Mouse (Mus musculus): ENCODE results near the gene Hdac4.

The Hdac4 gene

GRCm38 (mm10) chr1:92179070-92179469, 16.4 kb downstream of the Hdac4 start:
- in situ Hi-C loops (cut with MboI; ENCODE audit: low sequenced_read_pairs), result no loop called here

- in situ Hi-C loops (cut with MboI; ENCODE audit: low sequenced_read_pairs), result no loop called here
Observed at GRCm38 (mm10) chr1:92178021-92178895, 17.2 kb downstream of the Hdac4 start.

GRCm38 (mm10) chr1:92177599-92177998, 17.9 kb downstream of the Hdac4 start:
- in situ Hi-C loops (cut with MboI; ENCODE audit: low sequenced_read_pairs), result no loop called here

GRCm38 (mm10) chr1:92177196-92177595, 18.3 kb downstream of the Hdac4 start:
- in situ Hi-C loops (cut with MboI; ENCODE audit: low sequenced_read_pairs), result no loop called here

GRCm38 (mm10) chr1:92175266-92175665, 20.2 kb downstream of the Hdac4 start:
- in situ Hi-C loops (cut with MboI; ENCODE audit: low sequenced_read_pairs), result no loop called here

- in situ Hi-C loops (cut with MboI; ENCODE audit: low sequenced_read_pairs), result no loop called here
Observed at GRCm38 (mm10) chr1:92174898-92175255, 20.6 kb downstream of the Hdac4 start.

GRCm38 (mm10) chr1:92174251-92174897, 21.1 kb downstream of the Hdac4 start:
- in situ Hi-C loops (cut with MboI; ENCODE audit: low sequenced_read_pairs), result no loop called here

- in situ Hi-C loops (cut with MboI; ENCODE audit: low sequenced_read_pairs), result no loop called here
Observed at GRCm38 (mm10) chr1:92170616-92171235, 24.8 kb downstream of the Hdac4 start.

- in situ Hi-C loops (cut with MboI; ENCODE audit: low sequenced_read_pairs), result no loop called here
Observed at GRCm38 (mm10) chr1:92169776-92170055, 25.8 kb downstream of the Hdac4 start.

- in situ Hi-C loops (cut with MboI; ENCODE audit: low sequenced_read_pairs), result no loop called here
Observed at GRCm38 (mm10) chr1:92168900-92169775, 26.4 kb downstream of the Hdac4 start.

- in situ Hi-C loops (cut with MboI; ENCODE audit: low sequenced_read_pairs), result no loop called here
Observed at GRCm38 (mm10) chr1:92163932-92164331, 31.6 kb downstream of the Hdac4 start.

- in situ Hi-C loops (cut with MboI; ENCODE audit: low sequenced_read_pairs), result no loop called here
Observed at GRCm38 (mm10) chr1:92159804-92160203, 35.7 kb downstream of the Hdac4 start.

GRCm38 (mm10) chr1:92150201-92150600, 45.3 kb downstream of the Hdac4 start:
- in situ Hi-C loops (cut with MboI; ENCODE audit: low sequenced_read_pairs), result no loop called here

GRCm38 (mm10) chr1:92148527-92148926, 47.0 kb downstream of the Hdac4 start:
- in situ Hi-C loops (cut with MboI; ENCODE audit: low sequenced_read_pairs), result no loop called here

- in situ Hi-C loops (cut with MboI; ENCODE audit: low sequenced_read_pairs), result no loop called here
Observed at GRCm38 (mm10) chr1:92144868-92145534, 50.5 kb downstream of the Hdac4 start.

GRCm38 (mm10) chr1:92143331-92143895, 52.1 kb downstream of the Hdac4 start:
- in situ Hi-C loops (cut with MboI; ENCODE audit: low sequenced_read_pairs), result no loop called here

- in situ Hi-C loops (cut with MboI; ENCODE audit: low sequenced_read_pairs), result no loop called here
Observed at GRCm38 (mm10) chr1:92142793-92143192, 52.7 kb downstream of the Hdac4 start.

GRCm38 (mm10) chr1:92139001-92139400, 56.5 kb downstream of the Hdac4 start:
- in situ Hi-C loops (cut with MboI; ENCODE audit: low sequenced_read_pairs), result no loop called here

GRCm38 (mm10) chr1:92137136-92137848, 58.2 kb downstream of the Hdac4 start:
- in situ Hi-C loops (cut with MboI; ENCODE audit: low sequenced_read_pairs), result no loop called here

- in situ Hi-C loops (cut with MboI; ENCODE audit: low sequenced_read_pairs), result no loop called here
Observed at GRCm38 (mm10) chr1:92136362-92136761, 59.1 kb downstream of the Hdac4 start.

All from CH12F3 (cell line).